Mouse (Mus musculus) lung, postnatal 14 days (tissue): ENCODE data around the gene Ublcp1.

ENCODE experiments used
- DNase-seq: peaks from one replicate; pipeline ENCODE4 v3.0.0; 2021

Ublcp1 gene

DNA sequence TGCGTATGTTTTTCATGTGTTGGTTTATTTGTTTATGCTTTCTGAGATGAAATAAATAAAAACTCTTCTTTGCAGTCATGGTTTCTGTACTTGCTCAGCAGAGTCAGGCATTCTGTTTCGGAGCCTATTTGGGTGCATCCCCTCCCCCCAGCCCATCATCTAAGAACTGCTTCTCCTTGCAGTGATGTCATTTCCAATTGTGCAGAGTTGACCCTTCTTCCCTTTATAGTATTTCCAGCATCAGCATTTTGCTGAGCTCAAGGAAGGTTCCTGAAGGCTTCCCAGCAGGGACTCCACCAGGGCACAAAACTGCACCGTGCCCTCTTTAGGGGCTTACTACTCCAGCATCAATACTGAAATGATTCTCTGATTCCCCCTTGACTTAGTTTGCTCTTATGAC, 55.7 kb downstream of the Ublcp1 start:
- no peak for DNase-seq

DNA sequence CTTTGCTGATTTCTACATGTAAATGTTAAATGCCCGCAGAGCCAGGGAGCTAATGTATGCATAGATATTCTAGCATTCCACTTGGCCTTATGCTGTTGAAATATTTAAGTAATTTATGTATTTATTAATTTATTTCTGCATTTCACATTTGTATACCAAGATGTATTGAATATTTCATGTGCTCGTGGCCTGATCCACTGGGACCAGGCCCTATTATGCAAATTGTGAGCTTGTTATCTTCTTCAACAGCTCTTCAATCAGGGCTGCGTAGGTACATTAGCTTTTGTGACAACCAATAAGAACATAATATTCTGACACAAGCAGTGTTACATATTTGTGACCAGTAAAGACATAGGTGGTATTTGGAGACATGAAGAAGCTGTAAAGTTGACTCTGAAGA, 56.9 kb downstream of the Ublcp1 start:
- no peak for DNase-seq

DNA sequence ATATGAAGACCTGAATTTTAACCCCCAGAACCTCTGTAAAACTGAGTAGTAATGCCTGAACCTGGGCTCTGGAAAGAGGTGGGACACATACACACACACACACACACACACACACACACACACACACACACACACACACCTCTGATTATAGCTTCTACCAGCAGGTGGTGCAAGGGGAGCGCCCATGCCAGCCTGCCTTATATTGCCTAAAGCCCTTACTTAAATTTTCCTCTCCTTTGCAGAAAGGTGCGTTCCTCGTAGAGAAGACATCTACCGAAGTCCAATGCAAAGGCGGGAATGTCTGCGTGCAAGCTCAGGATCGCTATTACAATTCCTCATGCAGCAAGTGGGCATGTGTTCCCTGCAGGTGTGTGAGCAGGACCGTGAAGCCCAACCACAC, 58.0 kb downstream of the Ublcp1 start:
- no peak for DNase-seq

DNA sequence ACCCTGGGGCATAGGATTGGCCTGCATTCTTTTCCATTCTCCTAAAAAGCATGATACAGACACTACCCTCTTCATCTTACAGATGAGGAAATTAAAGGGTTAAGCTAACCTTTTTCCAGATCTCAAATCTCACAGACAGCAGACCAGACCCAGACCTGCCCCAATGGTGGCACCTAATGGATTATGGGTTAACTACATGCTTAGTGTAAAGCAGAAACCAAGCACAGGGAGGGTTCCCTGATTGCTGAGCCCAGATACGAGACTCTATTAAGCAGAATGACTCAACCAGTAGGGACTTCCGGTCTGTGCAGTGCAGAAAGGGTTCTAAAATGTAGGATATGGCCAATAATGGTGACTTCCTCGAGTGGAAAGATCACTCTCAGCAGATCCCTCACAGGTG, 59.9 kb downstream of the Ublcp1 start:
- DNase-seq, result no peak

DNA sequence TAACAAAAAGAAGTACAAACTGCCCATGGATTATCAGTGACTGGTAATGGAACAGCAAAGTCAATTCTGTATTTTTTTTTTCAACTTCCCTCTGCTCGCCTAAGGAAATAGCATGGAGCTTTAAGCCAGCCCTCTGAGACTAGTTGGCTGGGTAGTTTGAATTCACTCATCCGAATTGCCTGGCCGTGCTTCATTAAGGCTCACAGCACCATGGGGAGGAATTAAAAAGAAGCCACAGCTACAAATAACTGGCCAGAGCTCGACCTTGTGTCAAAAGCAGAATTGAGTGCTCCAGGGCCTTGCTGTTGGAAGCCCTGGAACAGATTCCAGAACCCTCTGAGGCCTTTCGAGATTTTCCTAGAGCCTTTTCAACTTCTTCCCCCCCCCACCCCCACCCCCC, 61.7 kb downstream of the Ublcp1 start:
- no peak for DNase-seq

DNA sequence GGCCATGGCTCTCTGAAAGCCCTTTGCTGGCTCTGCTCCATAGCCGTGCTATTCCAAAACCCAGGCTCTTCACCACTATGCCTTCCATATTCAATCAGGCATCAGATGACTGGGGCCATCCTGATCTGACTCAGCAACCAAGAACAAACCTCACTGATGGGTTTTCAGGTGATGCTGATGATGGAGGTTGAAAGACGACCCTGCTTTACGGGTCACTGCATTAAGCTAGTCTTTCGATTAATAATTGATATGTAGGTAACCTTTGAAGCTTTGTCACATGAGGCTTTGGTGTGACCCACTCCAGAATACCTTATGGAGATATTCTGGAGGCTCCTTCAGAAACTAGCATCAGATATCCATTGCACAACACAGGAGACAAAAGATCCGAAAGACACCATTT, 63.8 kb downstream of the Ublcp1 start:
- DNase-seq, result no peak

DNA sequence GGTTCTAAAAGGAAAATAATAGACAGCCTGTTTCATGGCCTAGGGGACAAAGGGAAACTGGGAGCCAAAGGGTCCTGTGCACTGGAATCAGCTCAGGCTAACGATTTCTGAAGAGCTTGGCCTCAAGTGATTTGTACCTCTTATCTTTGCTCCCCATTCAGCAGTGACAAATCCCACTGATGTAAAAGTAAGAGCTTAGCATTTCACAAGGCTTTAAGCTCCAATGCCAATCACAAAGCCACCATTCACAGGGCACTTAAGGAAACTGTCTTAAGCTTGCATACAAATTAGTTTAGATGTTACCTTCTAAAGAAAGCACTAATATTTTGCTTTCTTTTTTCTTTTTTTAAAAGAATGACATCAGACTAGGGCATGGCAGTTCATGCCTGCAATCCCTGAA, 64.3 kb downstream of the Ublcp1 start:
- DNase-seq, result no peak

DNA sequence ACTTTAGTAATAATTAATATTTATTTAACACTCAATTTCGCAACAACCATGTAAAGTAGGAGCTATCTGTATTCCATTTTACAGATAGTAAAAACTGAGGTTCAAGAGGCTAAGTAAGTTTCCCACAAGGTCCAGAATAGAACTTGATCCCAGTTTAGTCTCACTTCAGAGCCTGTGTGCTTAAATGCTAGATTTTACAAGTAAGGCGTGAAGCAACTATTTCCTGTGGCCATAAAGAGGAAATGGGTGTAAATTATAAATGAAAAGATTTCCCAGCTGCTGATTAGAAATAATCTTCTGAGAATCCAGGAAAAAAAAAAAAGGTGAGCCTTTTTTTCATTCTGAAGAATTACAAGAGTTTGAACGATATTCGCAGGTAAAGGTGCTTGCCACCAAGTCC, 65.2 kb downstream of the Ublcp1 start:
- no peak for DNase-seq
